Mouse (Mus musculus) bone marrow macrophage, adult 2 months (primary cell): ENCODE measurements around the gene Cisd3.
A peak's percentile ranks its signal among the peaks of the same experiment; 100 is the strongest.

ENCODE experiments used
- CTCF ChIP-seq: IDR thresholded peaks from 2 replicates; pipeline ENCODE4 v1.5.1; 2012; ENCODE audit warnings: low read depth, mild to moderate bottlenecking, low read length, moderate library complexity
- POLR2A ChIP-seq: IDR thresholded peaks from 2 replicates; pipeline ENCODE4 v1.6.1; 2012; ENCODE audit warnings: mild to moderate bottlenecking, low read depth, low read length, borderline replicate concordance

DNA sequence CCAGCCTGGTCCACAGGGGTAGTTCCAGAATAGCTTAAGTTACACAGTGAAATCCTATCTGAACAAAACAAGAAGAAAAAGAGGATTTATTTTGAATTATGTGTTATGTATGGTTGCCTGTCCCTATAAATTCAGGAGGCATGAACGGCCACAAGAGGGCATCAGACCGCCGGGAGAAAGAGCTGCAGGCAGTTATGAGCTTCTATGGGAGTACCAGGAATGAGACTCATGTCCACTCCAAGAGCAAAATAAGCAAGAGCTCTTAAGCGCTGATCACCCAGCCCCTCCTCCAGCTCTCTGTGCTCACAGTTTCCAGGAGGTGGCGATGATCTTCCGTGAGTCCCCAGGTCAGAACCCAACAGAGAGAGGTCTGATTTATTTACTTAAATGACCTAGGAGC lies 40.8 kb upstream of the Cisd3 start:
- peak; percentile 85 for TF ChIP-seq CTCF
- no peak for TF ChIP-seq POLR2A
